Mouse (Mus musculus): Measurements from ENCODE around the gene Clybl. TPM values are rescaled to one million over a fixed set of nuclear protein-coding genes. Genes with fewer than 3 reads are reported as not detected.
A peak's percentile ranks its signal among the peaks of the same experiment; 100 is the strongest.

Clybl gene
- total and polyA plus RNA-seq, 3 experiments = 16.5 to 25.7 (median 18.7) TPM

GRCm38 (mm10) chr14:122384447-122385237 is 203.1 kb downstream of the Clybl start:
- no peak overlapping the region for H3K27ac ChIP-seq (ENCODE audit: insufficient read depth, low read depth)
- no peaks in the 10 kb centered on the region for H3K27me3 ChIP-seq (replicated peaks)
- peak; percentile 50 for DNase-seq (ENCODE audit: extremely low read depth)
- dilution Hi-C loops (cut with MboI; ENCODE audit: extremely low pct_ligation_motif_present, extremely low pct_unique_long_range_greater_than_20kb, low sequenced_read_pairs) (no loop called here), in situ Hi-C loops (cut with MboI; ENCODE audit: low pct_ligation_motif_present, low pct_unique_long_range_greater_than_20kb, low sequenced_read_pairs) (no loop called here)
- peaks cover 0 to 2% of the 10 kb centered on the region in 2 experiments for H3K36me3 ChIP-seq (replicated peaks in 1 of 2; ENCODE audit: control insufficient read depth in 1 of 2, insufficient read depth in 1 of 2, low read length in 1 of 2)
- H3K4me3 ChIP-seq (replicated peaks in 1 of 3; ENCODE audit: low read depth in 2 of 3, low read length in 2 of 3, poor library complexity in 1 of 3) = no peak overlapping the region
- H3K9me3 ChIP-seq (replicated peaks; ENCODE audit: low read length) = no peaks in the 10 kb centered on the region
- H3K4me1 ChIP-seq (ENCODE audit: control insufficient read depth in 1 of 2, insufficient read depth in 2 of 2) = peaks cover 0 to 17% of the 10 kb centered on the region in 2 experiments; a peak in 2 of 4 replicates
- H3K9ac ChIP-seq (ENCODE audit: insufficient read depth, low read depth) = no peak overlapping the region
- H3K79me2 ChIP-seq (replicated peaks; ENCODE audit: control insufficient read depth, extremely low read depth, insufficient read depth, poor library complexity, severe bottlenecking) = no peaks in the 10 kb centered on the region
- peak; percentile 61 for TF ChIP-seq EP300 (IDR thresholded peaks at IDR 0.05; ENCODE audit: low read length)
- no peak for TF ChIP-seq JUND (conservative IDR thresholded peaks at IDR 0.05; ENCODE audit: low read depth, low read length)
- TF ChIP-seq MAFK (IDR thresholded peaks at IDR 0.05; ENCODE audit: insufficient replicate concordance, low read length) = peak; percentile 40; the same call in 1 of the 2 replicates
- no peak for TF ChIP-seq MXI1 (IDR thresholded peaks at IDR 0.05; ENCODE audit: low read depth, low read length)
- peak; percentile 63 for TF ChIP-seq BHLHE40 (IDR thresholded peaks at IDR 0.05; ENCODE audit: low read depth, low read length)
- peak; percentile 86; the same call in 1 of the 2 replicates for TF ChIP-seq E2F4 (IDR thresholded peaks at IDR 0.05; ENCODE audit: insufficient replicate concordance, low read depth, low read length)
- H3K4me2 ChIP-seq (ENCODE audit: insufficient read depth, low read depth, poor library complexity, severe bottlenecking) = peak overlapping the region; percentile 87

GRCm38 (mm10) chr14:122385238-122385534 is 203.7 kb downstream of the Clybl start:
- Histone ChIP-seq H3K27ac (ENCODE audit: insufficient read depth, low read depth) (no peak overlapping the region), H3K27me3 (replicated peaks) (no peaks in the 10 kb centered on the region), H3K4me1 (ENCODE audit: control insufficient read depth in 1 of 2, insufficient read depth in 2 of 2) (peaks cover 0 to 17% of the 10 kb centered on the region in 2 experiments; a peak in 2 of 4 replicates), H3K9me3 (replicated peaks; ENCODE audit: low read length) (no peaks in the 10 kb centered on the region), H3K79me2 (replicated peaks; ENCODE audit: control insufficient read depth, extremely low read depth, insufficient read depth, poor library complexity, severe bottlenecking) (no peaks in the 10 kb centered on the region), H3K4me3 (replicated peaks in 1 of 3; ENCODE audit: low read depth in 2 of 3, low read length in 2 of 3, poor library complexity in 1 of 3) (no peak overlapping the region), H3K4me2 (ENCODE audit: insufficient read depth, low read depth, poor library complexity, severe bottlenecking) (no peak overlapping the region), H3K9ac (ENCODE audit: insufficient read depth, low read depth) (no peak overlapping the region), H3K36me3 (replicated peaks in 1 of 2; ENCODE audit: control insufficient read depth in 1 of 2, insufficient read depth in 1 of 2, low read length in 1 of 2) (peaks cover 0 to 2% of the 10 kb centered on the region in 2 experiments)
- no peak for DNase-seq (ENCODE audit: extremely low read depth)
- in situ Hi-C loops (cut with MboI; ENCODE audit: low pct_ligation_motif_present, low pct_unique_long_range_greater_than_20kb, low sequenced_read_pairs) = no loop called here
- dilution Hi-C loops (cut with MboI; ENCODE audit: extremely low pct_ligation_motif_present, extremely low pct_unique_long_range_greater_than_20kb, low sequenced_read_pairs) = no loop called here
- TF ChIP-seq SMC3 (IDR thresholded peaks at IDR 0.05; ENCODE audit: low read depth, low read length) = no peak
- TF ChIP-seq USF1 (IDR thresholded peaks at IDR 0.05; ENCODE audit: low read depth, low read length) = no peak
- no peak for TF ChIP-seq POLR2AphosphoS2 (IDR thresholded peaks at IDR 0.05; ENCODE audit: low read depth, low read length)
- TF ChIP-seq RCOR1 (conservative IDR thresholded peaks at IDR 0.05; ENCODE audit: low read depth, low read length) = no peak
- no peak for TF ChIP-seq JUN (IDR thresholded peaks at IDR 0.05; ENCODE audit: insufficient read depth, low read depth, low read length)
- TF ChIP-seq MAZ (IDR thresholded peaks at IDR 0.05; ENCODE audit: low read depth, low read length) = no peak
- no peak for TF ChIP-seq TCF12 (IDR thresholded peaks at IDR 0.05; ENCODE audit: low read depth, low read length)
- TF ChIP-seq MXI1 (IDR thresholded peaks at IDR 0.05; ENCODE audit: low read depth, low read length) = no peak
- TF ChIP-seq NELFE (IDR thresholded peaks at IDR 0.05; ENCODE audit: low read depth, low read length) = no peak
- TF ChIP-seq CTCF (conservative IDR thresholded peaks at IDR 0.05 in 1 of 2, IDR thresholded peaks at IDR 0.05 in 1 of 2; ENCODE audit: low read depth in 2 of 2, low read length in 2 of 2) = no peak
- no peak for TF ChIP-seq ZKSCAN1 (IDR thresholded peaks at IDR 0.05; ENCODE audit: borderline replicate concordance, low read depth, low read length)
- no peak for TF ChIP-seq MAFK (IDR thresholded peaks at IDR 0.05; ENCODE audit: insufficient replicate concordance, low read length)
- TF ChIP-seq ZMIZ1 (IDR thresholded peaks at IDR 0.05; ENCODE audit: low read depth, low read length) = no peak

Data from CH12.LX (cell line).